Mouse (Mus musculus) stomach, embryonic 15.5 days (tissue): ENCODE measurements around the gene Gper1. TPM values are rescaled to one million over a fixed set of nuclear protein-coding genes. Genes with fewer than 3 reads are reported as not detected.
A peak's percentile ranks its signal among the peaks of the same experiment; 100 is the strongest.
"Not testable (repeated sequence)": the region's sequence is repeated elsewhere in the genome, so short reads cannot be mapped to it uniquely, and the experiment has no call there.

ENCODE experiments used
- ATAC-seq: fragments of 200-750 bp; cut with Nextera tagmentation; 2 replicates; pipeline ENCODE4 v1.8.0; 2017; ENCODE audit warnings: low read depth, moderate number of reproducible peaks, moderate TSS enrichment; ENCODE audit not compliant: insufficient read depth, low FRiP score
- H3K27ac ChIP-seq: fragments of 300-500 bp; sonication (generic); 2 replicates; pipeline ENCODE4 v1.5.1; 2015; ENCODE audit warnings: mild to moderate bottlenecking, inconsistent platforms
- H3K27me3 ChIP-seq: fragments of 300-500 bp; sonication (generic); replicated peaks from 2 replicates; pipeline ENCODE4 v1.6.1; 2015; ENCODE audit warnings: inconsistent platforms
- H3K36me3 ChIP-seq: fragments of 300-500 bp; sonication (generic); 2 replicates; pipeline ENCODE4 v1.6.1; 2015; ENCODE audit warnings: inconsistent platforms
- H3K4me1 ChIP-seq: fragments of 300-500 bp; sonication (generic); 2 replicates; pipeline ENCODE4 v1.6.1; 2015; ENCODE audit warnings: inconsistent platforms
- H3K4me2 ChIP-seq: fragments of 300-500 bp; sonication (generic); 2 replicates; pipeline ENCODE4 v1.6.1; 2015; ENCODE audit warnings: mild to moderate bottlenecking, inconsistent platforms
- H3K4me3 ChIP-seq: fragments of 300-500 bp; sonication (generic); replicated peaks from 2 replicates; pipeline ENCODE4 v1.5.1; 2015; ENCODE audit warnings: inconsistent platforms
- H3K9ac ChIP-seq: fragments of 300-500 bp; sonication (generic); 2 replicates; pipeline ENCODE4 v1.6.1; 2015; ENCODE audit warnings: inconsistent platforms
- H3K9me3 ChIP-seq: fragments of 300-500 bp; sonication (generic); 2 replicates; pipeline ENCODE4 v1.6.1; 2016; ENCODE audit warnings: inconsistent platforms
- WGBS: fragments of 180-500 bp; shearing (Covaris S2); methylation state at CpG from one replicate; pipeline ENCODE4 v1.1.7; 2015; 5-methylcytosine and 5-hydroxymethylcytosine counted together
- polyA plus RNA-seq: library from polyadenylated mRNA; unstranded; fragments of >200 nt; fragmentation: Nextera tagmentation; extraction: Ambion mirVana; gene quantifications from 2 replicates; pipeline ENCODE4 v1.2.1, GENCODE M21; 2015

Gene Gper1
- polyA plus RNA-seq, 1 experiment from 2014 or later = 2.7 TPM

DNA sequence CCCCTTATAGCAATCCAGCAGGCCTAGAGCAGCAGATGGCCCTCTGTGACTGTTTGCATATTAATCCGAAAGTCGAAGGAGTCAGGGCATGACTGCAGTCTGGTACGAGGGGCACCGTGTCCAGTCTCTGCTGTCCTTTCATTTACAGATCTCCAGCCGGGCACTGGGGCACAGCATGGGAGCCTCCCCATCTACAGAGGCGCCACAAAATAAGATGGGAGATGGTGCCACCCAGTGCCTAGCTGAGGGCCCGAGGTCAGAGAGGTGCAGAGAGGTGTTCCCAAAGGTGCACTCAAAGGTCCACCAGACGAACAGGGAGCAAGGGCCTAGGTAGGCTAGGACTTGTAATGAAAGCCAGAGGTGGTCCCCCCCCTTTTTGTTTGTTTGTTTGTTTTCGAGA is 39.7 kb upstream of the Gper1 start:
- ATAC-seq = no peak
- Histone ChIP-seq H3K4me1 (peaks cover 41% of the 10 kb centered on the region), H3K27ac (0 out of 2 replicates have a peak overlapping the region, but pooled peaks have one; percentile 64)

DNA sequence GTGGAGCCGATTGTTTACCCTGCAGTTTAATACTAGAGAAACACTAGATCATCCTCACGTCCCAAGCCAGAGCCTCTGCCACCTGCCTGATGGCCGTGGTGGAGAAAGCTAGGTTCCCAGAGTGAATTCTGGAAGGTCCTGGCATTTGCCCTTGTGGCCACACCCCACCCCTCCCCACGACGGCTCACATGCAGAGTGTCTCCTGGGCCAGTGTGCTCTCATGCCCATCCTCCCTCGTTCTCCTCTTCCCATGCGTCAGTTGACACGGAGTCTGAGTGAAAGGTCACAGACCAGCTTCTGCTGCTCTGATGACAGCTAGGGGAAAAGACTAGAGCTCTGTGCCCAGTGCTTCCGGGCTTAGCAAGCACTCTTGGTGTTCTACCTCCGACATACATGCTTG is 38.4 kb upstream of the Gper1 start:
- Histone ChIP-seq H3K4me3 (no peak overlapping the region), H3K9ac (no peak overlapping the region), H3K4me2 (no peak overlapping the region), H3K36me3 (no peaks in the 10 kb centered on the region), H3K27ac (no peak overlapping the region), H3K4me1 (peaks cover 40% of the 10 kb centered on the region), H3K9me3 (no peaks in the 10 kb centered on the region), H3K27me3 (no peaks in the 10 kb centered on the region)
- WGBS = 39% methylated on average over 10 of the region's 10 CpGs
- ATAC-seq = no peak

More for the DNA sequence above, 39.7 kb upstream of the Gper1 start:
- Histone ChIP-seq H3K9me3 (no peaks in the 10 kb centered on the region), H3K27me3 (no peaks in the 10 kb centered on the region), H3K4me2 (0 out of 2 replicates have a peak overlapping the region, but pooled peaks have one; percentile 5), H3K9ac (no peak overlapping the region), H3K4me3 (no peak overlapping the region), H3K36me3 (no peaks in the 10 kb centered on the region)
- 78% methylated on average over 9 of the region's 9 CpGs for WGBS

DNA sequence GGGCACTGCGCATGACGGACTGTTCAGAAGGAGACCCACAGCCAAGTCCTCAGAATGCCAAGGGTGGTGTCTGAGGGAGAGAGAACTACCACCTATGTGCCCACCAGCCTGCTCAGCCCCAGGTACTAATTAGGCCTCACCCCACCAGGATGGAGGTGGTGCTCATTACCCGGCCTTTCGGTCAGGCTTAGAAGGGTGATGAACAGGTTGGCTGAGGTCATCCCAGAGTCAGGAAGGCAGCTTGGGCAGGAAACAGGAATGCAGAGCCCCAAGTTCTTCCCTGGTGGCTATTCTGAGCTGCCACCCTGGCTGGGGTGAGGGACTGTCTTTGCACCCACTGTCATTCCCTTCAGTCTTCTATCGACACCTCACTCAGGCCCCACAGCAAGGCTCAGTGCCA is 36.9 kb upstream of the Gper1 start:
- 94% methylated on average over 5 of the region's 5 CpGs for WGBS
- no peak overlapping the region for H3K9ac ChIP-seq
- no peak overlapping the region for H3K4me3 ChIP-seq
- no peak for ATAC-seq
- no peaks in the 10 kb centered on the region for H3K36me3 ChIP-seq
- peaks cover 33% of the 10 kb centered on the region for H3K4me1 ChIP-seq
- no peak overlapping the region for H3K27ac ChIP-seq
- no peaks in the 10 kb centered on the region for H3K9me3 ChIP-seq
- no peaks in the 10 kb centered on the region for H3K27me3 ChIP-seq
- no peak overlapping the region for H3K4me2 ChIP-seq

DNA sequence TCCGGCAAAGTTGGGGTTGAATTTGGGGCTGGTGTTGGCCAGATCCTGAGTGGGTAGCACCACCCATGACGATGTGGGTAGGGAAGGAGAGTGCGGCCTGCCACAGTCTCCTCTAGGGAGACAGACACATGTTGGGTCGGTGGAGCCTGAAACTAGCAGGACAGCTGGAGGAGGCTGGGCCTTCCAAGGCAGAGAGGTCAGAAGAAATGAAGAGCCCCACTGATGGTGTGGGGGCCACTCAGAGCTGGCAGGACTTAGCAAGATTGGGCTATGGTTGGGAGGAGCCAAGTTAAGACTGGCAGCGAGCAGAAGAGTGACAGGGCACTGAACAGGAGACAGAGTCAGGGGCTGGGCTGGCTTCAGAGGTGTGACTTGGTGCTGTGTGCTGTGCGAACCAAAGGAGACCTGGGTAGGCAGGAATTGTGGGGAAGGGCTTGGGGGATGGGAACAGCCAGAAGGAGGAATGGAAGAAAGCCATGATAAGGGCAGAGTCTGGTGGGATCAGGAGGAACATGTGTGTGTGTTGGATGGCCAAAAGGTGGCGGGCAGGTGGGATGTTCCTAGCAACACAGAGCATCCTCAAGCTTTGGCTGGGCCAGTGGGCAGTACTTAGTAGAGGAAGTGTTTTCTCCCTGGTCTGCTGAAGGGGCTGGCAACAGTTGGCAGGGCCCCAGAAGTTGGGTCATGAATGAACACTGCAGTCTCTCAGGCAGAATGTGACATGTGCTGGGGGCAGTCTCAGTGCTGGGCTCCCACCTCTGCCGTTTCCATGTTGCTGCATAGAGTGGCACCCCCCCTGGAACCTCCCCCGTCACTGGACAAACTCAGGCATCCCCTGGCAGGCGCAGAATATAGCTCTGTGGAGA is 35.4 kb upstream of the Gper1 start:
- no peak overlapping the region for H3K9ac ChIP-seq
- no peak overlapping the region for H3K4me2 ChIP-seq
- no peak for ATAC-seq
- no peaks in the 10 kb centered on the region for H3K9me3 ChIP-seq
- H3K4me3 ChIP-seq = no peak overlapping the region
- H3K4me1 ChIP-seq = peaks cover 26% of the 10 kb centered on the region
- H3K36me3 ChIP-seq = no peaks in the 10 kb centered on the region
- WGBS = 78% methylated on average over 10 of the region's 10 CpGs
- peak overlapping the region; percentile 69 for H3K27ac ChIP-seq
- no peaks in the 10 kb centered on the region for H3K27me3 ChIP-seq

- 53% methylated on average over 4 of the region's 4 CpGs for WGBS
- H3K4me1 ChIP-seq = peaks cover 26% of the 10 kb centered on the region
- no peak for ATAC-seq
- no peaks in the 10 kb centered on the region for H3K27me3 ChIP-seq
- no peaks in the 10 kb centered on the region for H3K9me3 ChIP-seq
- H3K27ac ChIP-seq = peak overlapping the region; percentile 69
- no peak overlapping the region for H3K4me3 ChIP-seq
- H3K4me2 ChIP-seq = 0 out of 2 replicates have a peak overlapping the region, but pooled peaks have one; percentile 11
- no peak overlapping the region for H3K9ac ChIP-seq
- no peaks in the 10 kb centered on the region for H3K36me3 ChIP-seq
Observed at GRCm38 (mm10) chr5:139388195-139388570, 34.8 kb upstream of the Gper1 start.

DNA sequence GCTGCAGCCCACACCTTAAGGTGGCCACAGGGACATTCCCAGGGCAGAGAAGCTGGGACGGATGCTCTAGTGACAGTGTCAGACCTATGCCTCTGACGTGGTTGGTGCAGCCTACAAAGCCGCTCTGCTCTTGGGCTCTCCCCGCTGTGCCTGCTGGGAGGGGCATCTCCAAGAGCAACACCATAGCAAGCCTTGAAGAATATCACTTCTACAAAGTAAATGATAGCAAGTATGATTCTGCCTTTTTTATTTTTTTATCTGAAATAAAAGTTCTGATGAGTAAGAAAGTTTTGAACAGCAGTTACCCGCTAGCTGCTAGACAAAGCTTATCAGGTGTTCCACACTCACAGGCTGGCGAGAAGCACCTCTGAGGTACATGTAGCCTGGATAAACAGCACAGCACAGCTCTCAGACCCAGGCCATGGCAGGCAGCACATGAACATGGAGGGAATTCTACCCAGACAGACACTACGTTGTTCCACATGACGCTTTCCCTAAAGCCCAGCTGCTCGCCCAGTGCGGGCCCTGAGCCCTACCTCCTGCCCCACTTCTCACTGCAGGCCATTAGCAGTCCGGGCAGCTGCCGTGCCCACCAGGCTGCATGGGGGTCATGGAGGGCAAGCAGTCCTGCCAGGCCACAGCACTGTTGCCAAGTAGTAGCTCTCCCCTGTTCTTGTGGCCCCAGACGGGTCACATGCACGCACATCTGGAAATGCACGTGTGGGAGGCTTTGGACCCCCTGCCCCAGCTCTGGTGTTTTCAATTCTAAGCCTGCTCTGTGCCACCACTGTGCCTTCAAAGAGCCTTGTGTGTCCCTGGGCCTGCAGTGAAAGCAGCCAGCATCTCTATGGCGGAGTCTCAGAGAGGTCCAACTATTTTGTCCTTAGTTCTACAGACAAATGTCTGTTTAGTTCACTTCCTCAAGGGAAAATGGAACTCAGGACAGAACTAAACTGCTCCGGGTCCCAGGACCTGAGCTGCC is 34.0 kb upstream of the Gper1 start:
- peaks cover 26% of the 10 kb centered on the region for H3K4me1 ChIP-seq
- H3K9me3 ChIP-seq = no peaks in the 10 kb centered on the region
- WGBS = 61% methylated on average over 17 of the region's 17 CpGs
- H3K9ac ChIP-seq = no peak overlapping the region
- peak overlapping the region; percentile 6; the same call in 1 of the 2 replicates for H3K4me2 ChIP-seq
- H3K27ac ChIP-seq = peak overlapping the region; percentile 69
- peak; percentile 48; the same call in 1 of the 2 replicates for ATAC-seq
- no peaks in the 10 kb centered on the region for H3K27me3 ChIP-seq
- no peak overlapping the region for H3K4me3 ChIP-seq
- no peaks in the 10 kb centered on the region for H3K36me3 ChIP-seq

- H3K9me3 ChIP-seq = no peaks in the 10 kb centered on the region
- no peak overlapping the region for H3K4me2 ChIP-seq
- H3K27me3 ChIP-seq = no peaks in the 10 kb centered on the region
- no peaks in the 10 kb centered on the region for H3K36me3 ChIP-seq
- peak; percentile 84 for ATAC-seq
- H3K4me1 ChIP-seq = peaks cover 23% of the 10 kb centered on the region
- H3K27ac ChIP-seq = peak overlapping the region; percentile 69
- H3K4me3 ChIP-seq = 0 out of 2 replicates have a peak overlapping the region, but pooled peaks have one; percentile 6
- WGBS = 0% methylated on average over 6 of the region's 6 CpGs
- no peak overlapping the region for H3K9ac ChIP-seq
Observed at GRCm38 (mm10) chr5:139389676-139390061, 33.3 kb upstream of the Gper1 start.

DNA sequence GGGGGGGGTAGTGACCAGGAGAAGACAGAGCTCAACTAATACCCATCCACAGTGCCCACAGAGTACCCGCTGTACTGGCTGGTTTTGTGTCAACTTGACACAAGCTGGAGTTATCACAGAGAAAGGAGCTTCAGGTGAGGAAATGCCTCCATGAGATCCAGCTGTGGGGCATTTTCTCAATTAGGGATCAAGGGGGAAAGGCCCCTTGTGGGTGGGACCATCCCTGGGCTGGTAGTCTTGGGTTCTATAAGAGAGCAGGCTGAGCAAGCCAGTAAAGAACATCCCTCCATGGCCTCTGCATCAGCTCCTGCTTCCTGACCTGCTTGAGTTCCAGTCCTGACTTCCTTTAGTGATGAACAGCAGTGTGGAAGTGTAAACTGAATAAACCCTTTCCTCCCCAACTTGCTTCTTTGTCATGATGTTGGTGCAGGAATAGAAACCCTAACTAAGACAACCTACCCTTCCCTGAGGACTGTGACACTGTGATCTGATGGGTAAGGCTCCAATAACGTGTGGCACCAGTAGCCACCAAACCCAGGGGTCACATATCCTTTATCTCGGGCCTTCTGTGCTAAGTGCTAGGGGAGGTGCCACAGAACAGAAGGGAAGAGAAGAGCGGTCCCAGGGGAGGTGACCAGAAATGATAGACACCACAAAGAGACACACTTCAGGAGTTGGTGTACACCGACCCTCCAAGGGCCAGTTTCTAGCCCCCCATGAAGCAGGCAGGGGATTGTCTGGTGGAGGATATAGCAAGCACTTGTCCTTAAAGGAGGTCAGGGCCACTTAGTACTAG is 32.4 kb upstream of the Gper1 start:
- ATAC-seq = not testable (repeated sequence)

GRCm38 (mm10) chr5:139391309-139391990 is 31.5 kb upstream of the Gper1 start:
- Histone ChIP-seq H3K27ac (no peak overlapping the region), H3K36me3 (no peaks in the 10 kb centered on the region), H3K4me1 (peaks cover 22% of the 10 kb centered on the region), H3K9me3 (no peaks in the 10 kb centered on the region), H3K27me3 (no peaks in the 10 kb centered on the region), H3K9ac (no peak overlapping the region), H3K4me3 (no peak overlapping the region), H3K4me2 (no peak overlapping the region)
- no peak for ATAC-seq
- WGBS = 84% methylated on average over 11 of the region's 11 CpGs

More for the DNA sequence above, 32.4 kb upstream of the Gper1 start:
- H3K36me3 ChIP-seq, H3K9ac ChIP-seq, H3K9me3 ChIP-seq, H3K27ac ChIP-seq, H3K4me3 ChIP-seq, H3K27me3 ChIP-seq, H3K4me2 ChIP-seq: not testable (repeated sequence)
- 74% methylated on average over 5 of the region's 5 CpGs for WGBS
- peaks cover 22% of the 10 kb centered on the region for H3K4me1 ChIP-seq

GRCm38 (mm10) chr5:139392219-139393196 is 30.4 kb upstream of the Gper1 start:
- Histone ChIP-seq H3K36me3 (no peaks in the 10 kb centered on the region), H3K27me3 (no peaks in the 10 kb centered on the region), H3K9ac (no peak overlapping the region), H3K27ac (no peak overlapping the region), H3K9me3 (no peaks in the 10 kb centered on the region), H3K4me2 (no peak overlapping the region), H3K4me3 (no peak overlapping the region), H3K4me1 (peaks cover 22% of the 10 kb centered on the region)
- 91% methylated on average over 37 of the region's 37 CpGs for WGBS
- ATAC-seq = no peak
